Mouse (Mus musculus) ES-E14 (cell line): ENCODE data around the gene Nomo1. TPM values are rescaled to one million over a fixed set of nuclear protein-coding genes. Genes with fewer than 3 reads are reported as not detected.
A peak's percentile ranks its signal among the peaks of the same experiment; 100 is the strongest.

ENCODE experiments used
- DNase-seq: peaks from one replicate; pipeline ENCODE4 v3.0.0-alpha.2; 2013; ENCODE audit warnings: low read depth, low spot score
- H3K27ac ChIP-seq: 2 replicates; pipeline ENCODE4 v1.5.1; 2012; ENCODE audit warnings: low read depth, mild to moderate bottlenecking, low read length, moderate library complexity, mixed read lengths; ENCODE audit not compliant: poor library complexity, insufficient read depth, severe bottlenecking
- H3K36me3 ChIP-seq: 2 replicates; pipeline ENCODE4 v1.6.1; 2012; ENCODE audit warnings: mild to moderate bottlenecking, low read length, moderate library complexity, mixed read lengths; ENCODE audit not compliant: control insufficient read depth, poor library complexity, insufficient read depth, severe bottlenecking
- H3K4me1 ChIP-seq, 2 experiments: fragments of 150-350 bp in 1 of 2; sonication (generic) in 1 of 2; 2 replicates each; pipeline ENCODE4 v1.6.1; 2012; ENCODE audit warnings: low read length in 2 of 2, mild to moderate bottlenecking in 1 of 2, mixed read lengths in 1 of 2; ENCODE audit not compliant: control insufficient read depth in 2 of 2, insufficient read depth in 2 of 2, poor library complexity in 1 of 2
- H3K4me3 ChIP-seq, 2 experiments: fragments of 150-350 bp in 1 of 2; sonication (generic) in 1 of 2; 2 replicates each; pipeline ENCODE4 v1.5.1; 2012; ENCODE audit warnings: low read length in 2 of 2, low read depth in 1 of 2, mild to moderate bottlenecking in 1 of 2, mixed read lengths in 1 of 2; ENCODE audit not compliant: insufficient read depth in 1 of 2, poor library complexity in 1 of 2, severe bottlenecking in 1 of 2
- H3K9ac ChIP-seq: 2 replicates; pipeline ENCODE4 v1.6.1; 2012; ENCODE audit warnings: low read depth, mild to moderate bottlenecking, low read length, mixed read lengths; ENCODE audit not compliant: poor library complexity, insufficient read depth, severe bottlenecking
- H3K9me3 ChIP-seq: fragments of 150-350 bp; sonication (generic); 2 replicates; pipeline ENCODE4 v1.6.1; 2012; ENCODE audit warnings: low read depth, mild to moderate bottlenecking, low read length; ENCODE audit not compliant: control insufficient read depth, insufficient read depth
- CHD2 ChIP-seq: IDR thresholded peaks from 2 replicates; pipeline ENCODE4 v1.6.1; 2014; ENCODE audit warnings: mild to moderate bottlenecking, low read depth, low read length, inconsistent platforms
- HCFC1 ChIP-seq: IDR thresholded peaks from 2 replicates; pipeline ENCODE4 v1.6.1; 2012; ENCODE audit warnings: low read length, inconsistent platforms, borderline replicate concordance; ENCODE audit not compliant: insufficient read depth
- MAFK ChIP-seq: IDR thresholded peaks from 2 replicates; pipeline ENCODE4 v1.6.1; 2014; ENCODE audit warnings: mild to moderate bottlenecking, low read depth, low read length, inconsistent platforms; ENCODE audit not compliant: insufficient read depth
- ZC3H11A ChIP-seq: IDR thresholded peaks from 2 replicates; pipeline ENCODE4 v1.6.1; 2012; ENCODE audit warnings: low read depth, mild to moderate bottlenecking, inconsistent platforms, low read length, borderline replicate concordance
- ZNF384 ChIP-seq: IDR thresholded peaks from 2 replicates; pipeline ENCODE4 v1.6.1; 2012; ENCODE audit warnings: low read depth, low read length, inconsistent platforms
- in situ Hi-C, 2 experiments: fragments of 600-800 bp; cut with MboI; formaldehyde crosslinking; loops; one replicate each; pipeline ENCODE4 v1.15.1; 2025; ENCODE audit warnings: low sequenced_read_pairs in 2 of 2, inconsistent platforms in 1 of 2; ENCODE audit not compliant: unreplicated experiment in 2 of 2
- total RNA-seq: library from RNA; depleted of rRNA; stranded (reverse); fragments of 300-350 nt; gene quantifications from 2 replicates; pipeline ENCODE4 v1.2.3, GENCODE M21; 2012

Gene Nomo1
- total RNA-seq, 1 experiment: 173 TPM

GRCm38 (mm10) chr7:46002748-46003147 lies 30.8 kb upstream of the Nomo1 start:
- H3K27ac ChIP-seq: no peak overlapping the region
- in situ Hi-C loops: no loop called here
- H3K36me3 ChIP-seq: no peaks in the 10 kb centered on the region
- 0 out of 4 replicates have a peak, but pooled peaks cover 0 to 2% of the 10 kb centered on the region in 2 experiments for H3K4me1 ChIP-seq
- no peak overlapping the region for H3K4me3 ChIP-seq
- peak; percentile 69 for DNase-seq
- no peaks in the 10 kb centered on the region for H3K9me3 ChIP-seq
- TF ChIP-seq CHD2 (no peak), ZC3H11A (no peak), ZNF384 (no peak), HCFC1 (no peak), MAFK (no peak)
- H3K9ac ChIP-seq: no peak overlapping the region

- in situ Hi-C loops: loop anchor here in 1 of 2 experiments (5.0 kb wide), 1 partner anchor 67 kb away; no protein-coding TSS in a partner anchor
- Histone ChIP-seq H3K9ac (no peak overlapping the region), H3K36me3 (no peaks in the 10 kb centered on the region), H3K27ac (no peak overlapping the region), H3K9me3 (no peaks in the 10 kb centered on the region), H3K4me3 (no peak overlapping the region), H3K4me1 (peaks cover 0 to 9% of the 10 kb centered on the region in 2 experiments; a peak in 1 of 4 replicates)
- no peak for TF ChIP-seq MAFK
- no peak for TF ChIP-seq CHD2
- no peak for TF ChIP-seq HCFC1
- 0 out of 2 replicates have a peak, but pooled peaks have one; percentile 44 for TF ChIP-seq ZC3H11A
- 0 out of 2 replicates have a peak, but pooled peaks have one; percentile 26 for TF ChIP-seq ZNF384
- peak; percentile 65 for DNase-seq
Observed at GRCm38 (mm10) chr7:46009578-46009977, 23.9 kb upstream of the Nomo1 start.

- H3K27ac ChIP-seq: no peak overlapping the region
- DNase-seq: no peak
- no peaks in the 10 kb centered on the region for H3K36me3 ChIP-seq
- peaks cover 0 to 9% of the 10 kb centered on the region in 2 experiments; a peak in 1 of 4 replicates for H3K4me1 ChIP-seq
- in situ Hi-C loops: no loop called here
- H3K9ac ChIP-seq: no peak overlapping the region
- no peak overlapping the region for H3K4me3 ChIP-seq
- no peaks in the 10 kb centered on the region for H3K9me3 ChIP-seq
- TF ChIP-seq ZC3H11A (no peak), CHD2 (no peak), MAFK (no peak), HCFC1 (no peak), ZNF384 (no peak)
Observed at GRCm38 (mm10) chr7:46012121-46012520, 21.4 kb upstream of the Nomo1 start.

GRCm38 (mm10) chr7:46013266-46014010 lies 20.1 kb upstream of the Nomo1 start:
- Histone ChIP-seq H3K9me3 (no peaks in the 10 kb centered on the region), H3K4me1 (peaks cover 0 to 9% of the 10 kb centered on the region in 2 experiments; a peak in 1 of 4 replicates), H3K27ac (no peak overlapping the region), H3K36me3 (no peaks in the 10 kb centered on the region), H3K9ac (no peak overlapping the region), H3K4me3 (no peak overlapping the region)
- DNase-seq: peak; percentile 47
- TF ChIP-seq MAFK (no peak), CHD2 (no peak), HCFC1 (no peak), ZNF384 (no peak), ZC3H11A (no peak)
- in situ Hi-C loops: no loop called here
